Mouse (Mus musculus) myocyte (in vitro differentiated cells): ENCODE data around the gene Erich6b.

Experiments used
- CEBPB ChIP-seq: IDR thresholded peaks from 2 replicates; pipeline ENCODE4 v1.6.1; 2011; ENCODE audit warnings: mild to moderate bottlenecking, moderate library complexity; ENCODE audit not compliant: poor library complexity, insufficient read depth, severe bottlenecking
- E2F4 ChIP-seq: IDR thresholded peaks from one replicate; pipeline ENCODE4 v1.6.1; 2011; ENCODE audit warnings: mild to moderate bottlenecking, control low read depth, moderate library complexity; ENCODE audit not compliant: insufficient read depth
- MAX ChIP-seq: IDR thresholded peaks from one replicate; pipeline ENCODE4 v1.6.1; 2011; ENCODE audit warnings: low read depth, mild to moderate bottlenecking, control low read depth
- MYOG ChIP-seq, 3 experiments: IDR thresholded peaks; one replicate each; pipeline ENCODE4 v1.6.1; 2011; ENCODE audit warnings: control low read depth in 2 of 3, low read depth in 2 of 3, mild to moderate bottlenecking in 2 of 3; ENCODE audit not compliant: insufficient read length in 2 of 3, control insufficient read depth in 1 of 3, insufficient read depth in 1 of 3
- POLR2A ChIP-seq: IDR thresholded peaks from one replicate; pipeline ENCODE4 v1.6.1; 2011; ENCODE audit warnings: low read depth, mild to moderate bottlenecking, control low read depth, moderate library complexity; ENCODE audit not compliant: insufficient read length
- POLR2AphosphoS2 ChIP-seq: IDR thresholded peaks from one replicate; pipeline ENCODE4 v1.6.1; 2011; ENCODE audit warnings: low read depth, control low read depth; ENCODE audit not compliant: insufficient read length
- REST ChIP-seq: IDR thresholded peaks from one replicate; pipeline ENCODE4 v1.6.1; 2011; ENCODE audit warnings: mild to moderate bottlenecking, control low read depth, moderate library complexity; ENCODE audit not compliant: insufficient read depth, insufficient read length
- SRF ChIP-seq: IDR thresholded peaks from one replicate; pipeline ENCODE4 v1.6.1; 2011; ENCODE audit warnings: low read depth; ENCODE audit not compliant: control insufficient read depth, insufficient read length
- TCF12 ChIP-seq: IDR thresholded peaks from one replicate; pipeline ENCODE4 v1.6.1; 2011; ENCODE audit warnings: mild to moderate bottlenecking, control low read depth; ENCODE audit not compliant: poor library complexity, insufficient read depth, severe bottlenecking
- TCF3 ChIP-seq: IDR thresholded peaks from one replicate; pipeline ENCODE4 v1.6.1; 2011; ENCODE audit warnings: low read depth, control low read depth; ENCODE audit not compliant: insufficient read length
- USF1 ChIP-seq: IDR thresholded peaks from one replicate; pipeline ENCODE4 v1.6.1; 2011; ENCODE audit warnings: low read depth, mild to moderate bottlenecking, control low read depth, moderate library complexity

DNA sequence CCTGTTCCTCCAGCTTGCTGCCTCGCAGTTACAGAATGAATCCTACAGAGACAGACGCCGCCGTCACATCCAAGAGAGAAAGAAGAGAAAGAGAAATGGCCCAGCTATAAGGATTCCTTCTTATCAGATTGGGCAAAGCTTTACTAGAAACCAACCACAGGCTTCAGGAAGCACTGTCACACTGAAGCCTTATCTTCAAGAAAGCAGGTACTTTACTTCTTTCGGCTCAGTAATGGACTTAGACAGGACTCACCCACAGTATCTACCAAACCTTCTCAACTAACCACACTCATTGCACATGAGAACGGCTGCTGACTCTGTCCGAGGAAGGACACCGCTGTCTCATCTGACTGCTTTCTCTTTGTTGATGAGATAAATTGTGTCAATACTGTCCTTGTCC, 13.2 kb upstream of the Erich6b start:
- no peak for TF ChIP-seq MYOG (IDR thresholded peaks at IDR 0.05; ENCODE audit: control insufficient read depth in 1 of 3, insufficient read depth in 1 of 3, insufficient read length in 2 of 3, low read depth in 2 of 3)
- TF ChIP-seq REST: no peak
- TF ChIP-seq POLR2A: no peak
- TF ChIP-seq USF1: no peak
- no peak for TF ChIP-seq MAX
- no peak for TF ChIP-seq TCF12
- TF ChIP-seq E2F4: no peak
- TF ChIP-seq POLR2AphosphoS2: no peak
- no peak for TF ChIP-seq CEBPB
- TF ChIP-seq SRF: no peak
- no peak for TF ChIP-seq TCF3
